Comparison of ENCODE assay signal across 9 mouse cellular contexts in the genomic region with DNA sequence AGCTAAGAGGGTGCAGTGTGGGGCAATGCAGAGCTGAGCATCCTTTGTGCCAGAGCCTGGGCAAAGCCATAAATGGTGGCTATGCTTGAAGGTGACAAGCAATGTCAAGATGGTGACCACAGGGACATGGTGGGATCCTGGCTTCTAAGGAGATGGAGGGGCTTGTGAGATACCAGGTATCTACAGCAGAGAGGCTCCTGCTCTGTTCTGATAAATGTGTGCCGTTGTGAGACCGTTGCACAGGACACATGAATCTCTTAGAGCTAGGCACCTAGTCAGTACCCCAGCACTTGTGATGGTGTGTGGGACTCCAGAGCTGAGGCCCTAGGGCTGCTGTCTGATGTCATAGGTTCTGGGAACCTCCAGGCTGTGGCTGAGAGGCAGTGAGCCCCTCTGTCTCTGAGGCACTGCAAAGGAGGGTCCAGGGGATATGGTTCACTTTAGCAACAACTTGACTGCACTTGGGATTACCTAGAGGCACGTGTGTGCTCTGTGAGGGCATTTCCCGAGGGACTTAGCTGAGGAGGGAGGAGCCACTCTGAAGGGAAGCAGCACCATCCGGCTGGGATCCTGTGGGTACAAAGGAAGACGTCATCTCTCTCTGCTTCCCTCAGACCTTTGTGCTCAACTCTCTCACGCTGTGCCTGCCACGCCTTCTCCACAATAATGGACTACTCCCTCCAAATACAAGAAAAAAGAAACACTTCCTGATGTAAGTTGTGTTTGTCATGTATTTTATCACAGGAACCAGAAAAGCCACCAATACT.
DNase-seq lines count a peak whose midpoint lies in the region; ATAC-seq and TF ChIP-seq lines count a peak whose summit lies in the region.
"Had no signal": no experiment of that assay in that cellular context is flagged by ENCODE, and none has a peak within 500 bp of the region (broad histone marks: within the 10 kb centered on the region; RNA-seq: fewer than 3 reads in every experiment).

No protein-coding gene starts in this region.

- no peak for ATAC-seq in kidney, postnatal 0 days (replicated peaks; ENCODE audit: low FRiP score, low read depth)
- no peak for ATAC-seq in kidney, embryonic 14.5 days (ENCODE audit: low FRiP score, low TSS enrichment)
- ATAC-seq in hindbrain, embryonic 12.5 days (ENCODE audit: low FRiP score) = no peak
- ATAC-seq in midbrain, postnatal 0 days (ENCODE audit: low FRiP score) = no peak
- ATAC-seq in cerebellum, adult (ENCODE audit: insufficient number of reproducible peaks, low FRiP score, low TSS enrichment) = no peak

- H3K9me3 ChIP-seq in kidney, postnatal 0 days (replicated peaks; ENCODE audit: low read length) = no peaks in the 10 kb centered on the region
- H3K9me3 ChIP-seq in kidney, embryonic 14.5 days (ENCODE audit: control insufficient read depth, low read length) = no peaks in the 10 kb centered on the region
- H3K9me3 ChIP-seq in hindbrain, embryonic 12.5 days (replicated peaks) = no peaks in the 10 kb centered on the region
- no peaks in the 10 kb centered on the region for H3K9me3 ChIP-seq in midbrain, postnatal 0 days (ENCODE audit: low read length)
- H3K9me3 ChIP-seq: limb, embryonic 12.5 days had no signal

- H3K27ac ChIP-seq in kidney, postnatal 0 days = no peak overlapping the region
- no peak overlapping the region for H3K27ac ChIP-seq in kidney, embryonic 14.5 days (ENCODE audit: low read depth, low read length)
- H3K27ac ChIP-seq in brown adipose tissue, adult 24 weeks (replicated peaks; ENCODE audit: low read depth, low read length) = peak overlapping the region; percentile 76
- H3K27ac ChIP-seq in hindbrain, embryonic 12.5 days = peak overlapping the region; percentile 91
- H3K27ac ChIP-seq in midbrain, postnatal 0 days (ENCODE audit: low read depth, low read length) = peak overlapping the region; percentile 94
- H3K27ac ChIP-seq: limb, embryonic 12.5 days had no signal

- H3K27me3 ChIP-seq in kidney, postnatal 0 days (ENCODE audit: insufficient read depth, low read length) = peaks cover 12% of the 10 kb centered on the region; the same call in 1 of the 2 replicates
- H3K27me3 ChIP-seq in kidney, embryonic 14.5 days (ENCODE audit: control insufficient read depth, insufficient read depth, low read length) = 0 out of 2 replicates have a peak, but pooled peaks cover 4% of the 10 kb centered on the region
- peaks cover 32% of the 10 kb centered on the region for H3K27me3 ChIP-seq in hindbrain, embryonic 12.5 days
- H3K27me3 ChIP-seq in midbrain, postnatal 0 days (ENCODE audit: insufficient read depth, low read length) = no peaks in the 10 kb centered on the region

- TF ChIP-seq CTCF in kidney, postnatal 0 days (IDR thresholded peaks at IDR 0.05; ENCODE audit: low read depth) = no peak
- no peak for TF ChIP-seq CTCF in midbrain, postnatal 0 days (IDR thresholded peaks at IDR 0.05)

- no peak overlapping the region for H3K4me2 ChIP-seq in kidney, postnatal 0 days (ENCODE audit: low read length)
- H3K4me2 ChIP-seq in kidney, embryonic 14.5 days (replicated peaks; ENCODE audit: low read depth, low read length) = no peak overlapping the region
- peak overlapping the region; percentile 34; the same call in 1 of the 2 replicates for H3K4me2 ChIP-seq in hindbrain, embryonic 12.5 days (replicated peaks)
- H3K4me2 ChIP-seq in midbrain, postnatal 0 days (ENCODE audit: low read depth, low read length, poor library complexity, severe bottlenecking) = no peak overlapping the region

- H3K36me3 ChIP-seq in kidney, postnatal 0 days (ENCODE audit: insufficient read depth, low read length) = no peaks in the 10 kb centered on the region
- no peaks in the 10 kb centered on the region for H3K36me3 ChIP-seq in kidney, embryonic 14.5 days (ENCODE audit: control insufficient read depth, insufficient read depth, low read length)
- H3K36me3 ChIP-seq in hindbrain, embryonic 12.5 days = no peaks in the 10 kb centered on the region
- H3K36me3 ChIP-seq in midbrain, postnatal 0 days (ENCODE audit: insufficient read depth, low read length) = no peaks in the 10 kb centered on the region
- H3K36me3 ChIP-seq: limb, embryonic 12.5 days had no signal

- no peak overlapping the region for H3K4me3 ChIP-seq in kidney, postnatal 0 days (replicated peaks; ENCODE audit: low read depth, low read length)
- no peak overlapping the region for H3K4me3 ChIP-seq in kidney, embryonic 14.5 days (ENCODE audit: low read length)
- no peak overlapping the region for H3K4me3 ChIP-seq in brown adipose tissue, adult 24 weeks (ENCODE audit: insufficient read depth, low read depth, low read length)
- no peak overlapping the region for H3K4me3 ChIP-seq in hindbrain, embryonic 12.5 days
- H3K4me3 ChIP-seq in midbrain, postnatal 0 days (ENCODE audit: low read depth, low read length) = no peak overlapping the region
- H3K4me3 ChIP-seq: limb, embryonic 12.5 days had no signal

- H3K4me1 ChIP-seq in kidney, postnatal 0 days (replicated peaks; ENCODE audit: insufficient read depth, low read length) = peaks cover 5% of the 10 kb centered on the region; the same call in 1 of the 2 replicates
- peaks cover 38% of the 10 kb centered on the region for H3K4me1 ChIP-seq in kidney, embryonic 14.5 days (ENCODE audit: control insufficient read depth, insufficient read depth, low read length)
- H3K4me1 ChIP-seq in brown adipose tissue, adult 24 weeks (ENCODE audit: control insufficient read depth, insufficient read depth, insufficient read length, low read length) = peaks cover 42% of the 10 kb centered on the region
- peaks cover 60% of the 10 kb centered on the region for H3K4me1 ChIP-seq in hindbrain, embryonic 12.5 days
- peaks cover 27% of the 10 kb centered on the region for H3K4me1 ChIP-seq in midbrain, postnatal 0 days (ENCODE audit: insufficient read depth, low read length)

- no peak overlapping the region for H3K9ac ChIP-seq in kidney, postnatal 0 days (ENCODE audit: low read depth, low read length)
- H3K9ac ChIP-seq in kidney, embryonic 14.5 days (ENCODE audit: low read depth, low read length) = no peak overlapping the region
- H3K9ac ChIP-seq in hindbrain, embryonic 12.5 days = 0 out of 2 replicates have a peak overlapping the region, but pooled peaks have one; percentile 32
- H3K9ac ChIP-seq in midbrain, postnatal 0 days (replicated peaks; ENCODE audit: low read length, poor library complexity, severe bottlenecking) = 0 out of 2 replicates have a peak overlapping the region, but pooled peaks have one; percentile 8
- H3K9ac ChIP-seq: limb, embryonic 12.5 days had no signal

- peak; percentile 56 for DNase-seq in kidney, postnatal 0 days (ENCODE audit: low spot score)
- DNase-seq in midbrain, postnatal 0 days (ENCODE audit: low spot score) = no peak
- no peak for DNase-seq in gastrocnemius, adult 18-20 months (ENCODE audit: low spot score)
- DNase-seq in testis, postnatal 10 days (ENCODE audit: low spot score) = no peak

- 40% methylated on average over 8 of the region's 8 CpGs for WGBS in kidney, postnatal 0 days
- 42% methylated on average over 8 of the region's 8 CpGs for WGBS in kidney, embryonic 14.5 days
- 32% methylated on average over 8 of the region's 8 CpGs for WGBS in hindbrain, embryonic 12.5 days
- 25% methylated on average over 8 of the region's 8 CpGs for WGBS in midbrain, postnatal 0 days

Comparison
In these comparisons a context has a peak if more than half of its experiments do, and no peak if none do; other contexts are left out.
1. H3K27ac ChIP-seq: peak in brown adipose tissue, adult 24 weeks (single experiment), hindbrain, embryonic 12.5 days (single experiment) and midbrain, postnatal 0 days (single experiment); none in kidney, postnatal 0 days (single experiment) and kidney, embryonic 14.5 days (single experiment).
2. H3K9ac ChIP-seq: peak in hindbrain, embryonic 12.5 days (single experiment) and midbrain, postnatal 0 days (single experiment); none in kidney, postnatal 0 days (single experiment) and kidney, embryonic 14.5 days (single experiment).